Comparison of ENCODE assay signal across 21 mouse cellular contexts in the genomic region with DNA sequence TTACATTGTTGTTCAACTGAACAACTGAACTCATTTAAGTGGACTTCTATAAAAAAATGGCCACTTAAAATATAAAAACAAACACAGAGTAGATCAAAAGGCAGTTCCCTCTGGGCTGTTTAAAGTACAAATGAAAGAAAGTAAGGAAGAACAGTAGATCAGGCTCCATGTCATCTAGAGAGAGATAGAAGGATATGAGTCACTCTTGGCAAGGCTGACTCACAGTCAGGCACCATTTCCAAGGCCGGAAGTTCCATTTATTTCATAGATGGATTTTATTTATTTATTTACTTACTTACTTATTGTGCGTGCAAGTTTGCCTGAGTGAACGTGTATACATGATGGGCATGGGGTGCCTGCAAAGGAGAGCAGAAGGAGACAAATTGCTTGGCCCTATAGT.
DNase-seq lines count a peak whose midpoint lies in the region; ATAC-seq and TF ChIP-seq lines count a peak whose summit lies in the region.
"Had no signal": no experiment of that assay in that cellular context is flagged by ENCODE, and none has a peak within 500 bp of the region (broad histone marks: within the 10 kb centered on the region; RNA-seq: fewer than 3 reads in every experiment).

No protein-coding gene starts in this region.

- H3K9me3 ChIP-seq in lung, embryonic 15.5 days: no peaks in the 10 kb centered on the region
- H3K9me3 ChIP-seq: embryonic facial prominence, embryonic 12.5 days; forebrain, embryonic 15.5 days; hindbrain, embryonic 10.5 days; midbrain, embryonic 15.5 days; neural tube, embryonic 15.5 days; stomach, embryonic 15.5 days had no signal

- TF ChIP-seq CTCF in embryonic fibroblast, embryonic 13.5 days (IDR thresholded peaks at IDR 0.05; ENCODE audit: borderline replicate concordance, insufficient read depth, low read length): no peak

- no peaks in the 10 kb centered on the region for H3K36me3 ChIP-seq in lung, embryonic 15.5 days
- H3K36me3 ChIP-seq: embryonic facial prominence, embryonic 12.5 days; forebrain, embryonic 15.5 days; hindbrain, embryonic 10.5 days; midbrain, embryonic 15.5 days; neural tube, embryonic 15.5 days; stomach, embryonic 15.5 days had no signal

- no peak; the same call in 1 of the 2 replicates for ATAC-seq in lung, embryonic 15.5 days (ENCODE audit: borderline replicate concordance, extremely low read depth, low FRiP score, low TSS enrichment)
- ATAC-seq: forebrain, embryonic 15.5 days; midbrain, embryonic 15.5 days had no signal

- no peak overlapping the region for H3K4me2 ChIP-seq in lung, embryonic 15.5 days
- H3K4me2 ChIP-seq: embryonic facial prominence, embryonic 12.5 days; forebrain, embryonic 15.5 days; liver, embryonic 11.5 days; midbrain, embryonic 15.5 days; neural tube, embryonic 15.5 days; stomach, embryonic 15.5 days had no signal

- no peak for TF ChIP-seq POLR2A in embryonic fibroblast, embryonic 13.5 days (IDR thresholded peaks at IDR 0.05; ENCODE audit: low read depth, low read length)

- DNase-seq in adrenal gland, adult 8-10 months: peak; percentile 11
- no peak for DNase-seq in adrenal gland, postnatal 25 days
- no peak for DNase-seq in lung, postnatal 36 days
- peak; percentile 17 for DNase-seq in NIH3T3 (ENCODE audit: low read depth)
- DNase-seq in layer of hippocampus, adult 18-20 months (ENCODE audit: low spot score in 2 of 2): no peak
- DNase-seq in cerebellum, adult 11 months: no peak
- DNase-seq: cerebellum, postnatal 10 days; gastrocnemius, postnatal 36 days; kidney, adult 11 months; kidney, postnatal 4 days; lung, postnatal 10 days; thymus, adult 18-20 months had no signal

- H3K4me3 ChIP-seq in lung, embryonic 15.5 days: no peak overlapping the region
- H3K4me3 ChIP-seq in embryonic fibroblast, embryonic 13.5 days (ENCODE audit: insufficient read depth, low read length): no peak overlapping the region
- H3K4me3 ChIP-seq: embryonic facial prominence, embryonic 12.5 days; forebrain, embryonic 15.5 days; hindbrain, embryonic 10.5 days; midbrain, embryonic 15.5 days; neural tube, embryonic 15.5 days; stomach, embryonic 15.5 days had no signal

- no peak overlapping the region for H3K9ac ChIP-seq in lung, embryonic 15.5 days
- H3K9ac ChIP-seq: embryonic facial prominence, embryonic 12.5 days; forebrain, embryonic 15.5 days; midbrain, embryonic 15.5 days; neural tube, embryonic 15.5 days; stomach, embryonic 15.5 days had no signal

- 51% methylated on average over 3 of the region's 3 CpGs for WGBS in lung, embryonic 15.5 days

- peak overlapping the region; percentile 50; the same call in 1 of the 2 replicates for H3K27ac ChIP-seq in lung, embryonic 15.5 days
- peak overlapping the region; percentile 65 for H3K27ac ChIP-seq in embryonic fibroblast, embryonic 13.5 days (ENCODE audit: insufficient read depth, low read length)
- H3K27ac ChIP-seq: embryonic facial prominence, embryonic 12.5 days; forebrain, embryonic 15.5 days; hindbrain, embryonic 10.5 days; midbrain, embryonic 15.5 days; neural tube, embryonic 15.5 days; stomach, embryonic 15.5 days had no signal

- no peaks in the 10 kb centered on the region for H3K27me3 ChIP-seq in lung, embryonic 15.5 days
- H3K27me3 ChIP-seq: embryonic facial prominence, embryonic 12.5 days; forebrain, embryonic 15.5 days; midbrain, embryonic 15.5 days; neural tube, embryonic 15.5 days; stomach, embryonic 15.5 days had no signal

- peaks cover 3% of the 10 kb centered on the region; the same call in 1 of the 2 replicates for H3K4me1 ChIP-seq in lung, embryonic 15.5 days
- peaks cover 2% of the 10 kb centered on the region for H3K4me1 ChIP-seq in embryonic fibroblast, embryonic 13.5 days (ENCODE audit: control insufficient read depth, insufficient read depth, low read length)
- H3K4me1 ChIP-seq: embryonic facial prominence, embryonic 12.5 days; forebrain, embryonic 15.5 days; midbrain, embryonic 15.5 days; neural tube, embryonic 15.5 days; stomach, embryonic 15.5 days had no signal

Comparison
In these comparisons a context has a peak if more than half of its experiments do, and no peak if none do; other contexts are left out.
1. DNase-seq: peak in adrenal gland, adult 8-10 months (single experiment) and NIH3T3 (single experiment); none in adrenal gland, postnatal 25 days (single experiment), lung, postnatal 36 days (single experiment), layer of hippocampus, adult 18-20 months (0 of 2) and cerebellum, adult 11 months (single experiment).